Mouse (Mus musculus) cerebellum, postnatal 10 days (tissue): Measurements from ENCODE around the gene Vps41.

Experiments used
- DNase-seq, 2 experiments: peaks; one replicate each; pipeline ENCODE4 v3.0.0; 2021; ENCODE audit warnings: mixed read lengths in 2 of 2

The Vps41 gene

DNA sequence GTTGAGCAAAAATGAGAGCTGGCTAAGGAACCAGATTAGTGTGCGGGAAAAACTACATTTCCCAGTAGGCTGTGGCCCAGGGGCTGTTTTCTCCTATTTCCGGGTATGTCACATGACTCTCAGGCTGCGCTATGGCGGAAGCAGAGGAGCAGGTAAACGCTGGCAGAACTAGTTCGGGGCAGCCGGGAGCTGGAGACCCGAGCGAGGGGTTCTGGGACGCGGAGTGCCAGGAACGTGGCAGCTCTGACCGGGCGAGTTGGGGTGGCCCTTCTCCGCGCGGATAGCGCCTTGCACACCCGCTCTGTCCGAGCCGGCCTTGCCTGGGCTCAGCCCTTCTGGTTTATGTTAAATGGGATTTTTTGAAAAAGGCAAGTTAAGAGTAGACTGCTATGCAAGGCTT lies at the start of gene Vps41:
Gene Vps41, plus strand, starts transcription at position 102 of the 400 bp plus-strand sequence.
- peak; percentile 86 for DNase-seq

DNA sequence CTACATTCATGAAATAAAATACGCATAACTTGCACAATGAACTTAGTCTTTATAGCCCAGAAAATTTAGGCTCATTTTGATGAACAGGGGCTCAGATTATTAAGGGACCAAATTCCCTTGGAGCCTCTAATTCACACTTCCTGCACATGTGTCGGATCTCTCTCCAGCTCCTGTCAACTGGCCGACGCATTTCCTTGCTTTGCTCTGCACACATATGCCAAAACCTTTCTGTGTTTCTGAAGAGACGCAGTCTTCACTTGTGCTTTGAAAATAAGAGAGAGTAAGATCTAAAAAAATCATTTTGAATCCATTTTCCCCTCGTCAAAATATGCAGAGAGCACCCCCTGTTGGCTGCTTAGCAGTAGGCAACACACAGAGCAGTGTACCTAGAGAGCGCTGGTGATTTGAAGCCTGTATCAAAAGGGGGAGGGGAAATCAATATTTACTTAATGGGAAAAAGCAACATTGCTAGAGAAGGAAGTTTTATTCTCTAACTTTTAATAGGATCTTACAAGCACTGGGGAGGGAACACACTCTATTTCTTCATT lies 18.5 kb upstream of the Vps41 start:
- peak; percentile 78 to 79 for DNase-seq

DNA sequence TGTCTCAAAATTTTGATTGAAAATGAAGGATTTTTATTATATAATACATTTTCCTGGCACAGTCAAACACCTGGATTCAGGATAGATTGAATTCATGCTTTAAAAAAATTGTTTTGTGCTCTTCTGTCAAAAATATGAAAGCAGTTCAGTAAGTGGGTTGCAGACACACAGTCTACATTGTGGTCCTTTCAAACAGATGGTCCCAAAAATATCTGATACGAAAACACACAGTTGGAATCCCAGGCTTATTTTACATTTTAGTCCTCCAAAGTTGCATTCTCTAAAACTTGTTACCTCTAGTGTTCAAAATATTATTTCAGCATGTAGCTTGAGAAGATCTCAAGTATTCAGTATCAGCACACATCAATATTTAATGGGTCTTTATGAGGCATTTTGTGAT lies 5.4 kb upstream of the Vps41 start:
- DNase-seq, result no peak

DNA sequence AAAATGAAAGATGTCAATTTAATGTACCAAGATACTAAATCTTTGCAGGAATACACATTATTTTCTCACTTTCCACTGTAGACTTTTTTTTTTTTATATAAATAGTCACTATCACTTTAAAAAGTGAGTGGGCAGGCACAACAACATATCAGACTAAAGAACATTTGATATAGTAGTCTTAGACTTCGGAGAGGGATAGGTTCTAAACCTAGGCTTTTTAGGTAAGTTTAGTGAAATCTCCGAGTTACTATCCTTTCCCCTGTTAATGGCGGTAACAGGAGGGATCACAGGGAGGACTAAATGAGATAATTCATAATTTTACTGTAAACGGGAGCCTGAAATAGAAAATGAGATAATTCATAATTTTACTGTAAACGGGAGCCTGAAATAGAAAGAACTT lies 379 bp upstream of the Vps41 start:
- DNase-seq, result no peak

DNA sequence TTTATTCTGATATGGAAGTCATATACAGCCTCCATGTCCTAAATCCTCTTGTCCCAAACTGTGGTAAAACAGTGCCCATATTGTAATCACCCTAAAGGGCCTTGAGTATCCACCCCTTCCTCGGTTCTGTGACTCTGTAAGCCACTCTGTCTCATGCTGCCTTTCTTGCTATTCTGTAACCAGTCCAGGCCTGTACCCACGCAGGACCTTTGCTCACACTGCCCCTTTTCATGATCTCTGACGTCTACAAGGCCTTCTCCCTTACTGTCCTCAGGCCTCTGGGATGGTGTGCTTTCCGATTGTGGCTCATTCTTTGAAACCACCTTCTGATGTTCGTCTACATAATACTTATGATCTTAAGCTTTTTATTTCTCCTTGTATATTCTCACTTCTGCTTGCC lies 1.4 kb downstream of the Vps41 start:
- DNase-seq, result no peak

DNA sequence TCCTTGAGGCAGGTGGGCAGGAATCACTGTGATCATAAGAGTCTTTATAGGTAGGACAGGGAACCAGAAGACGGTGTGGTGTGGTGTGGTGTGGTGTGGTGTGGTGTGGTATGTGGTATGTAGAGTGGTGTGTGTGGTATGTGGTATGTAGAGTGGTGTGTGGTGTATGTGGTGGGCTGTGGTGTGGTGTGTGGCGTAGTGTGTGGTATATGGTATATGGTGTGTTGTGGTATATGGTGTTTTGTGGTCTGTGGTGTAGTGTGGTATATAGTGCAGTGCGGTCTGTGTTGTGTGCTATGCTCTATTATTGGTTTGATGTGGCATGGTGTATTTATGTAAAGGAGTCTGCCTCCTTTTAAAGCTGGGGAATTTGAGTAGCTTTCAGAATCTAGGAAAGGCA lies 13.6 kb downstream of the Vps41 start:
- no peak for DNase-seq

DNA sequence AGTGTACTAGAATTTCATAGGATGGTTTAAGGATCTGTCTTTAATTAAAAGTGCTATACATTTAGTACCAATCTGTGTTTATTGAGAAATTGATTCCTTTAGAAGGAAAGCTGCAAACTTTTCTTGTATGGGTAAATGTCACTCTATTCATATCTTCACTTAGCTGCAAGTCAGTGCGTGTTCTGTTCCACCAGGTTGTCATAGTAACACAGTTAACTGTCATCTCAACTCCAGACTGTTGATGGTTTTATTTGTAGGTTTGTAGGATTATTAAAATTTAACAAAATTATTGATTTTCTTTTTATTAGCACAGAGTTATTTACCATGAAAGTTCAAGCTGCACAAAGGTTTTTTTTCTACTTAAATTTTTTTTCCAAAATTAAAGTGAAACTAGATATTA lies 19.5 kb downstream of the Vps41 start:
- no peak for DNase-seq

DNA sequence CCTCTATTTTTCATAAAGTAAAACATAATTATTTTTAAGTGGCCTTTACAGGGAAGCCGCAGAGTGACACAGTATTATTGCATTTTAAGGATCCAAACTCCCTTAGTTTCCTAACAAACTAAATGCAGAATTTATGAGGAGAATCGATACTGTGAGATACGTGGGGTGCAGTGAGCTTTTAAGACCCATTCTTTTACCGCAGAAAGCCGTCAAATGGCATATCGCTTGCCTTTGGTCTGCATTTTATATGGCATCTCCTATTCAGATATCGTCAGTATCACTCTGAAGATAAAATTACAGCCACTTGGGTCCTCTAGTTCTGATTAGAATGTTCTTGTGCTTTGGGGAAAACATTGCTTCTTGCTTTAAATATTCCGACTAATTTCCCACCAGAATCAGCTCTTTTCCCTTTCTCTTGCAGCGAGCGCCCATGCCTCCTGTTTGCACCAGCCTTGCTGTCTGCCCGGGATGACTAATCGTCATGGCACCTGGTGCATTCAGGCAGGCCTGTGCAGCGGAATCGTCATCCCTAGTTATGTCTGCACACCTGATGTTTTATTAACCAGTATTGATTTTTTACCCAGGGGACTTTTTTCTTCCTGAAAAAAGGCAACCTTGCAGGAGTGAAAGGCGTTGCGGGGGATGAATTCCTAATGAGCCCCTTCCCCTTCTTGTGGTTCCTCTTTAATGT lies 26.6 kb downstream of the Vps41 start:
- peak; percentile 23 to 28 for DNase-seq

DNA sequence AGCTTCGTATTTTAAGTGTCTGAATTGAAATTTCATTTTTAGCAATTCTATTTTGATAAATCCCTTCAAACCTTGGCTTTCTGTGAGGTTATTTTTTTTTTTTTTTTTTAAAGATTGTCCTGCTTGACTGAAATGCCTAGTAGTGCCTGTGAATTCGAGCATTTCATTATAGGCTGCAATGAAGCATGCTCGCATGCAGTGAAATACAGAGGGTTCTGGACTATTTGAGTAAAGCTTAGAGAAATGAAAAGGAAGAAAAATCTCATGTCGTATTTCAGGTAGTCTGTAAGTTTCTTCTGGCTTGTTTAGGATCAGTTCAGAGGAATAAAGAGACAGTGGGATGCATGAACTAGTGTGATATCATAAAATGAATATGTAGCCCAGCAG lies 27.2 kb downstream of the Vps41 start:
- DNase-seq, result no peak

DNA sequence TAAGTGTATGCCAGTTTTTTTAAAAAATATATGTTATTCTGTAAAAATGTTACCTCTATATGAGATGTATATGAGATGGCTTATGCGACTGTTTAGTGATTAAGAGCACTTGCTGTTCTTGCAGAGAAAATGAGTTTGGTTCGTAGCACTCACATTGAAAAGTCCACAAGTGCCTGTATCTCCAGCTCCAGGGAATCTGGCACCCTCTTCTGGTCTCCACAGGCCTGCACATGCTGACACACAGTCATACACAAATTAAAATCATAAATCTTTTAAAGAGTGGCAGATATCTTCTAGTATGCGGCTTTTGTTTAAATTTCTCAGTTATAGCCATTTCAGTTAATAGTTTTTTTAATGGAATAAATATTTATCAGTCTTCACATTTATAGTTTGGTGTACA lies 40.9 kb downstream of the Vps41 start:
- DNase-seq, result peak; percentile 33 to 35

DNA sequence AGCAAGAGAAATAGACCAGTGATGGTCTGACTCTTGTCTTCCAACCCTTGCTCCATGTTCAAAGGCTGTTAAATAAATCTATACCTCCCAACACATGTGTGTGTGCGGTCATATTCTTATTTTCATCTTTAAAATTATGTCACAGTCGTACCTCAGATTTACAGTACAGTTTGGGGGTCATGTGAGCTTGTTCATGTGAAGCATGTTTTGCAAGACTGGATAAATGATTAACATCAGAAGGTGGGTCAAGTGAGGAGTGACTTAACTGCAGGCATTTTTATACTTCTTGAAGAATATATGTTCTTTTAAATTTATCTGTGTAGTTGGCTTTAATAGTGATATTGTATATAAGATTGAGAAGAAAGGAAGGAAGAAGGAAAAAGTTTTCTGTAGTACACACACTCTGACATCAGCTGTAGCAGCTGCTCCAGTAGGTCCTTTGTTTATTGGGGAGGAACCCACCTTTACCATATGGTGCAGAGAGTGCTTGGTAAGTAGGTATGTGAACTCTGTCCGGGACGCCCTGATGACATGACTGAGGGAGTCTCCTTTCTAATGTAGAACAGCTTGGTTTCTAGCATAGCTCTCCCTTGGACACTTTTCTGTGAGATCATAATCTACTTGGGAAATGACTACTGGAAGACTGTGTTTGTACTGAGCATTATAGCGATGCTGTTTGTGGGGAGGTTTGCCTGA lies 42.4 kb downstream of the Vps41 start:
- no peak for DNase-seq

DNA sequence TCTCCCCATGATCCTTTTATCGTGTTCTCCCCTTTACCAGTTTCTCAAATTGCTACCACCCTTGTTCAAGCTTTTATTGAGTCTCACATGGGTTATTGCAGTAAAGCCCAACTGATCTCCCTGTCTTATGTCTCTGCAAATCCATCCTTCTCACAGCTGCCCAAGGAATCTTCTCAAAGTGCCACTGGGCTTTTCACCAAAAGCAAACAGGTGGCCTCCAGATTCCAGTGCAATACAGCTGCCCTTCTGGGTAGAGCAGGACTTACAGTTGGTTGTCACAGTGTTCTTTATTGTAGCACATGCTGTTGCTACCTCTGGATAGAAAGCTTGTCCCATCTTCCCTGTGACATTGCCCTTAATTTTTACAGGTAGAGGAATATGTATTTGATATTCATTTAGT lies 44.4 kb downstream of the Vps41 start:
- no peak for DNase-seq

DNA sequence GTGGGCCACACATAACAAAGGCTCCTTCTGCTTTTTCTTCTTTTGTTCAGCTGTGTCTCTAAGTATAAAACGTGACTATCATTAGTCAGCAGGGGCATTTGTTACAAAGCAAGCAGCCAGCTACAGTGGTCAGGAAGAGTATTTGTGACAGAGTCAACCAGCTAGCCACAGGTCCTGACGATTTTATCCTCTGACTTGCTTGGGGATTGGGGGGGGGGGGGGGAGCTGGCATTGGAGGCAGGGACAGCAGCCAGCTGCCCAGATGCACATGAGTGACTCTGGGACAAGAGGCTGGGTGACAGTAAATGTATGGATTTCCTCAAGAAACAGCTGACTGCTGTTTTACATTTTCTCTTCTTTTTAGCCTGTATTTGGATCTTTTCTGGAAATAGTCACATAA lies 50.8 kb downstream of the Vps41 start:
- no peak for DNase-seq

DNA sequence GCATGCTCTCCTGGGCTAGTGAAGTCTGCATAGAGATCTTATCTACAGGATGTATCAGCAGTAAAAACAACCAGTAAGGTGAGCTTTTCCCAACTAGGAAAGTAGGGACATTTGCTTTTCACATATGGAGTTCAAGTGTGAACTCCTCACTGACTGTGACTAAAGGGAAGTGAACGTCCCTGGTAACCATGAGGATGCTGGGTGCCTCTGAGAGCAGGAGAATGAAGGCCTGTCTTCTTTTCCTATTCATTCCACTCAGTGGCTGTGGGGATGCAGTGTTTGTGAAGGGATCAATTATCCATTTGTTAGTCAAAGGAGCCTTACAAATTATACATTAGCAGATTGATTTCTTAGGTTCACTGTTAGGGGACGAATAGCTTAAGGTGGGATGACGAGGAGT lies 51.4 kb downstream of the Vps41 start:
- DNase-seq, result no peak

DNA sequence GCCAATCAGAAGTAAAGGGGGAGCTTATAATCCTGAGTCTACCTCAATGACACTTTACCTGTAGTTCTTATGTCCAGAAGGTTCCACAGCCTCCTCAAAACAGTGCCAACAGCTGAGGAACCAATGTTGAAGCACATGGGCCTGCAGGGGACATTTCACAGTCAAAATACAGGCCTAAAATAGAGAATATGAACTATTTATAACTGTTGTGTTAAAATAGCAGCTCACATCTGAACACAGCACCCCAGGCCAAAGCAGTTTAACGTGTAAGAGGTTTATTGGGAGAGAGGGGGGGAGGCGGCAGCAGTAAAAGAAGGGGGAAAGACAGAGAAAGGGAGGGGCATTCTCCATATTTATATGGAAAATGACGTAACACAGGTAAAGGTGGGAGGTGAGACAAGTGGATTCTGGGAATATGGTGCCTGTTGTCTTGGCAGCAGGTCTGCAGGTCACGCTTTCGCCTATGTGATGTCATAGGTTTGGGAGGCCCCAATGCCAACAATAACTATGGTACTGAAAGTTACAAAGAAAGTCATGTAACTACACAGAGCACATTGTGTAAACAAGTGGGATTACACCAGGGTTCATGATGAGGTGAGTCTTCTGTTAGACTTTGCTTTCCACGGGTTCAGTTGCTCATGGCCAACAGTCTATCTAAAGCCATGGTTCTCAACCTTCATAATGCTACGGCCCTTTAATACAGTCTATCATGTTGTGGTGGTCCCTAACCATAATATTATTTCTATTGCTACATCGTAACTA lies 56.5 kb downstream of the Vps41 start:
- DNase-seq, result no peak

DNA sequence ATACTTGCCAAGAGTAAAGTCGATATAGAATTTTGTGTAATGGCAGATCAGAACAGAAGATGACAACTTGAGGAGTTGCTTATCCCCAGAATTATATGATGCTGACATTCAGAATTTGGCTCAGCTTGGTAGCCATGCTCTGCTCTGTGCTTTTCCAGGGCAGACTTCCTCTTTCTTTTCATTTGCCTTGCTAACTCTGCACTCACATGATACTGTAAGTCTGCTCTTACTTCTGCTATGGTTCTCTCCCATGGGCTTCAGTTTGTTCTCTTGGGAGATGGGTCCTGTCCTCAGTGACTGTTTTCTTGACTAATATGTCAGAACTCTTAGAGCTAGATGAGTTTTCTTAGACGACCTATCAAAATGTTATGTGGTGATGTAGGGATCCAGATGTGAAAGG lies 64.2 kb downstream of the Vps41 start:
- no peak for DNase-seq

DNA sequence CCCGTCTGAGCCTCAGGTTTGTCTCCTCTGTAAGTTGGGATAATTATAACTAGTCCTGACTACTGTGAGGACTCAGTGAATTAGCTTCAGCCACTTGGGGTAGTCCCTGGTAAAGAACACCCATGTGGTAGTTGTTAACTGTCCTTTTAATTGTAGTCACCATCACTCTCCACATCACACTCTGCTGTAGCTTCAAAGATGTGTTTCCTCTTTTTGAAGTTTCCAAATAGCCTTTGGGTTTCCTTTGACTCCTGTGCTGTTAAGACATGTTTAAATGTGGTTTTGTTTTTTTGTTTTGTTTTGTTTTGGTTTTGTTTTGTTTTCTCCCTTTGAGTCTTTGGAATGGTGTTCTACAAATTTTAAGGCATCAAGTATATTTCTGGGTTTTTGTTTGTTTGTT lies 68.6 kb downstream of the Vps41 start:
- DNase-seq, result no peak

DNA sequence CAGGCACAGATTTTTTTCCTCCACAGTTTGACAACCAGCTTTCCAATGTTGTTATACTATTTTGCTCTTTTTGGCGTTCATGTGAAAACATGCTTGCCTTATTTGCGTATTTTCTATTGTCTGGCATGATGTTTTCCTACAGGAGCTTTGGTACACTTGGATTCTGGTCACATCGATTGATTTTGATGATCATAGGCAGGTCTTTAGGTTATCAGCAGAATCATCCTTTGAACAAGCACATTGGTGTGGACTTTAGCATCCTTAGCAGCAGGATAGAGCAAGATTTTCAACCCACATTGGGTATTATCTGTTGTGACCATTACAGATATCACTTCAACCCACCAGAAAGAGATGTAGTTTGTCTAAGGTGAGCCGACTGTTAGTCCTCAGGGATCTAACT lies 71.0 kb downstream of the Vps41 start:
- DNase-seq, result no peak

DNA sequence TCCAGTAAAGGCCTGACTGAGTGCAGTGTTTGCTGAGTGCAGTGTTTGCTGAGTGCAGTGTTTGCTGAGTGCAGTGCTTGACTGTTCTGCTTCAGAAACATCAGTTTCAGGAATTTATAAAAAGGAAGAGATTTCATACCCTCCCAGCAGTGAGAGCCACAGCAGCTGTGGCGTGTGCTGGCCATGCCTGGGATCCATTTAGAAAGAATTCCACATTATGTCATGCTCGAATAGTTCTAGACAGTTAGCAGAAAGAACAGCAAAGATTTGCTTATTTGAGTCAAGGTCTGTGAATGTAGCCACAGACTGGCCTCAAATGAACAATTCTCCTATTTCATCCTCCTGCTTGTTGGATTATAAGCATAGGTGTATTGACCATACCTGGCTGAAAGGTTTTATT lies 71.6 kb downstream of the Vps41 start:
- no peak for DNase-seq

DNA sequence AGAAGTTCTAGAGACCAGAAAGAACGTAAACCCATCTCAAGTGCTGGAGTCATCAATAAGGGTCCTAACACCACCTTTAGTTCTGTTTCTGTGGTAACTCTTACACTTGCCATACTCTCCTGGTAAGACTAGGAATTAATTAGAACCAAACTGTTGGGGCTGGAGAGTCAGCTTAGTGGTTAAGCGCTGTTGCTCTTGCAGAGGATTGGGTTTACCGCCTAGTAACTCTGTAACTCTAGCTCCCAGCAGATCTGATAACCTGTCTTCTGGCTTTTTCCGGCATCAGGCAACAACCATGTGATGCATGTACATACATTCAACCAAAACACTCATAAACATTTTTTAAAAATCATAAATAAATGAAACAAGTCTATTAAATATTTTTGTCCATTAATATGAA lies 72.6 kb downstream of the Vps41 start:
- no peak for DNase-seq

DNA sequence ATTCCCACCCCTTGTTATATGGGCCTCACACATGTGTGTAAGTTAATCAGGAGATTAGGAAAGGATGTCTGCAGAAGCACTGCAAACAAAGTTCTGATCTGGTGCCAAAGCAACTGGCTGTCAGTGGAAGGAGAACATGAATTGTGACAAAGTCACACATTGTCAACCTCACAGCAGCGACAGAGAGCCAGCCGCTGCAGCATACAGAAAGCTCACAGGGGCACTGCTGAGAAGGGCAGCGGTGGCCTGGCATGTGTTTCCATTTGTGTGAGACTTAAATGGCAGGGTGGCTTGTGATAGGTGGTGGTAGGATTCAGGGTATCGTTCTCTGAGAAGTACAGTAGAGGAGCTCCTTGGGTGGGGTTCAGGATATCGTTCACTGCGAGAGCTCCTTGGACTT lies 73.0 kb downstream of the Vps41 start:
- DNase-seq, result peak; percentile 6 to 8

DNA sequence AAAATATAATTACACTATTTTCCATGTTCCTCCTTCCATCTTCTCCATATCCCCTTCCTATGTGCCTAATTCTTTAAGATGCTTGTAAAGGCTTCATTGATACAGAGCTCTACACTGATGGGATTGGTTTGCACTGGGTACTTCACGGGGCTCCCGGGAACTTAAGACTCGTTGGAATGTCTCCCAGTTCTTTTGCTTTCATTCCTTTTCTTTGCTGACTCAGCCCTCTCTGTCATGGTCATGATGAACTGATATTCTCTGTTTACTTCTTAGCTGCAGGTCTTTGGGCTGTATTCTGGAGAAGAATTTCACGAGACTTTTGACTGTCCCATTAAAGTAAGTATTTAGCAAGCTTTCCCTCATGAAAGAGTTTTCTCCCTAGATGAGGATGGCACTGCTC lies 74.2 kb downstream of the Vps41 start:
- no peak for DNase-seq

DNA sequence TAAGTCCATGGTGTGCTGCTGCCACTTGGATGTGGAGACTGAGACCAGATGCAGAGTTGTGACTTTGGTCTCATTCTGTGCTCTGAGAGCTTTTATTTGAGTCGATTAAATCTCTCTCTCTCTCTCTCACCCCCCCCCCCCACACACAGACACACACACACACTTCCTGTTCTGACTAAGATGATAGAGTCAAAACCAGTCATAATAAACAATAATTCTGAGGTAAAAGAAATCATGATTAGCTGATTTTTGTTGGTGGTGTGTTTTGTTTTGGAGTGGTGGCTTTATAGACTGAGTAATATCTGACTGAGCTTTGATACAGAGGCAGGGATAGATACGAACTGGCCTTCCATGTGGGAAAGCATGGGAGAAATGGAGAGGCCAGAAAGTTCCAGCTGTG lies 74.6 kb downstream of the Vps41 start:
- no peak for DNase-seq

DNA sequence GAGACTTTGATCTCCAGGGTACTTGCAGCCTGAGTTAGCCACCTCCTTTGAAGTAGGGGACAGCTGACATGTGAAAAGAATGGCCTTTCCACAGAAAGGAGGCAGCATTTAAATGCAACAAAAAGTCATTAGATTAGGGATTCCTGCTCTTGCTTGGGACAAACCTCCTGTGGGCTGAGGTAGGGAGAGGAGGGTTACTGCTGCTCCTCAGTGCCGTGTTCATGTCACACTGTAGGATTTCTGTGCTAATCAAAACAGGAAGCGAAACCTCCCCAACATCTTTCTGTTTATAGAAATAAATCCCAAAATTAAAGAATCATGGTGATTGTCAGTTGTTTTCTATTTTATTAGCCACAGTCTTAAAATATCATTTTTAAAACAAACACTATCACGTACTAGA lies 77.4 kb downstream of the Vps41 start:
- no peak for DNase-seq
